Mouse (Mus musculus): ENCODE results near the gene Mtus2.

The Mtus2 gene

DNA sequence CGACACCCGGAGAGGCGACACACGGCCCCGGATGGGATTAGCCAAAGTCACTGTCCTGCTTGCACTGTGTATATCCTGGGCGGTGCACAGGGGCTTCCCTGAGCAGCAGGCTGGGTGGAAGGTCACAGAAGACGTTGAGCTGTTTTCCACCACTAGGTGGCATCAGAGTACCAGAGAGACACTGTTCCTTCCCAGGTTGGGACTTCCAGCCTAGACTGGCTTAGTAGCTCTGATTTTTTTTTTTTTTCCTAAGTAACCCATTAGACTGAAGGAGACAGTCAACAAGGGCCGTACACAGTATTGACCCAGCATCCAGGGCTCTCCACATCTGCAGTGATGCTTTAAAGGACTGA lies 375.5 kb downstream of the Mtus2 start:
- peak; percentile 76 to 93 for DNase-seq (ENCODE audit: inconsistent age in 2 of 2, low spot score in 1 of 2)

DNA sequence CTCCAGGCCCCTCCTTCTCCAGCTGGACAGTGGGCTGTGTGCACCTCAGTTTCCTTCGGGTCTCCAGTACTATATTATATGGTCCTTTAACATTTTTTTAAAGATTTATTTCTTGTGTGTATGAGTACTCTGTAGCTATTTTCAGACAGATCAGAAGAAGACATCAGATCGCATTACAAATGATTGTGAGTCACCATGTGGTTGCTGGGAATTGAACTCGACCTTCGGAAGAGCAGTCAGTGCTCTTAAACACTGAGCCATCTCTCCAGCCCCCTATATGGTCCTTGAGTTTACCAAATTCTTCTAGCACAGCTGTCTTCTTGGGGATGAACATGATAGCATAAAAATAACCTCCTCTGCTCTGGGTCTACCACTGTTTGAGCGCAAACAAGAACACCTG lies 382.0 kb downstream of the Mtus2 start:
- peak; percentile 58 to 72 for DNase-seq (ENCODE audit: inconsistent age in 2 of 2, low spot score in 1 of 2)

DNA sequence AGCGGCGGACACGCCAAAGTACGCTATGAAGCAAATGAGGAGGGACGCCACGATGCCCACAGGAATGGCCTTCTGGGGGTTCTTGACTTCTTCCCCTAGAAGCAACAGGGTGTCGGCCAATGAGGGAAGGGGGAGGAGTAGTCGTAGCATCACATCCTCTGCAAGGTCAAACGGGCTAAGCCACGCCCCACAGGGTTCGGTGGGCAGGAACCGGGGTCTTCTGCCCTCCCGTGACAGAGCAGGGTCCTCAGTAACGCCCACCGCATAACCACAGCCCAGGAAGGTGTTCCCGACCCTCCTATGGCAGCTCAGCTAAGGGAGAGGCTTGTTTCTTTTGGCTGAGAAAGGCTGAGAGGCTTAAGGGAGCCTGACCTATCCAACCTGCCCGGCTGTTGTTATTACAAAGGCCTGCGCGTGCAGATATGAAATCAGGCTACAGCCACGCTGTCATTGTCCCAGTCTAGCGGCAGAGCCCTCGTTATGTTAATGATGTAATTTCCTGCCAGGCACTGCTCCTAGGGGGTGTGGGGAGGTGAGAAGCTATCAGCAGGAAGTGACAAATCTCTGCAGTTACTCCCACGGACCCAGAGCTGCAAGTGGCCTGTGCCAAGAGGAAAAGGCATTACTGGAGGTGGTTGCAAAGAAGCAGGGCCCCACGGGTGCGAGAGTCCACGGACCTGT lies 385.1 kb downstream of the Mtus2 start:
- peak; percentile 39 to 59 for DNase-seq (ENCODE audit: inconsistent age in 2 of 2, low spot score in 1 of 2)

DNA sequence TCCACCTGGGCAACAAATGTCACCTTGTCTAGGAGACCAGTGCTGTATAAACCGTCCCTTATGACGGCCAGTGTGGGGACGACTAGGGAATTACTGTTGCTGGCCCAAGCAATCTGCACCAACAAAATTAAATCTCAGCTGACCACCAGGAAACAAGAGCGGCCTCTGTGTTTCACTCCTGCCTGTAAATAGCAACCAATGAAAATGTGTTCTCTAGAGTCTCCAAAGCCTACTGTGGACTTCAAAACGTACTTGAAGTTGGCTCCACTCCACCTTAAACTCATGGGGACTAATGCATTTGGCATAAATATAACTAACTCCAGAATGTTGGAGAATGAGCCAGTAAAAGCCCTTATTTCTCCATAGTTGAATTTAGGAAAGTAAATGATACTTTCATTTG lies 387.3 kb downstream of the Mtus2 start:
- no peak for DNase-seq (ENCODE audit: inconsistent age in 2 of 2, low spot score in 1 of 2)

DNA sequence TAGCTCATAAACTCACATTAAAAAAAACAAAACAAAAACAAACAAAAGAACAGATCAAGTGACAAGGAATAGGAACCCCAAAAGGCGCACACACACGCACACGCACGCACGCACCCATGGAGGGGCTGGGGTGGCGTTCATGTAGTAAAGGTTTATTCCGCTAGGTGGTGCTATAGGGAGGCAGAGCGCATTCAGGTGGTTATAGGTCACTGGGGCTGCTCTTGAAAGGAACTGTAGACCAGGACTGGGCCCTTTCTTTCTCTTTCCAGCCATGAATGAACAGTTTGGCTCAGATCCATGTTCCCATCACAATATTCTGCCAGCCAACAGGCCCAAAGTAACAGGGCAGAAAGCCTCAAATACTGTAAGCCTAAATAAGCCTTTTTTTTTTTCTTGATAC lies 389.4 kb downstream of the Mtus2 start:
- DNase-seq (ENCODE audit: inconsistent age in 2 of 2, low spot score in 1 of 2): peak in 1 of 2 experiments; percentile 57

DNA sequence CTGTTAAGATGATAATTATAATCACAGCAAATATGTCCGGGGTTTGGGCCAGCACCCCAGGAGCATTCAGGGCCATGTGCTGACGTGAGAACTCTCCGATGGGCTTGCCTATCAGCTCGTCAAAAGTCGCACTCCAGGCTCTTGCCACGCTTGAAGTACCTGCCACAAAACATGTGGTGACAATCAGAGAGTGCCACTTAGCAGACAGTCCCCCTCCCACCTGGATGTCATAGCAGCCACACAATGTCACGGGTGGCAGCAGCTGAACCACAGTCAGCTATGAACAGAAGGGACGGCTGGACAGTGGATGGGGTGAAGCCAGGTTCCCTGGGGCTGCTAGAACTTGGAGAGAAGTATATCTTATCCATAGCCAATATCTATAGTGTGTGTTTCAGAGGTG lies 391.0 kb downstream of the Mtus2 start:
- DNase-seq (ENCODE audit: inconsistent age in 2 of 2, low spot score in 1 of 2): no peak

DNA sequence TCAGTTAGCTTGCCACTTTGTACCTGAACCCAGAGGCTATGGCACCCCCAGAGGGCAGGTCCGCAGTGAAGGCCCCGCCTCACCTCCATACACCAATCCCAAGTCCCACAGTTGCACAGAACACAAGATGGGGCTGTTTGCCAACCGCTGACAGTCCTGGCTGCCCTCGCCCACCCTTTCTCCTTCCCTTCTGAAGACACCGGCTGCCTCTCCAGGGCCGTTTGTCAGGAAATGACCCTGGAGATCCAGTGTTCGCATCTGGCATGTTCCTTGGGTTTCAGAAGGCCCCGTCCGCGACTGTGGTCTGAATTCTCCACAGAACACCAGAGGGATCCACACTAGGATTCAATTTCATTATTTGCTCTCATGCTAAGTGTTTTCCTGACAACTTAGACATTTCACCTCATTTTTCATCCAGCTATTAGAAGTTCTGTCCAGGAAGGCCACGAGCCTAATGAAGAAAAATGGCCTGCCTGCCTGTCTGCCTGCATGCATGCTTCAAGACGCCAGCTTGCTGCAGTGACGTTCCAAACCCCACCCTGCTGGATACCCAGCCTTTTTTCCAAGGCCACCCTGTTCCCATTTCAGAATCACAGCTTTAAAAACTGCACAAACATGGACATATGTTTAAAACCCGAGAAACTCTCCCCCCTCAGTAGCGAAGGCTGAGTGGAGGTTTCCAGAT lies 392.3 kb downstream of the Mtus2 start:
- peak; percentile 74 to 85 for DNase-seq (ENCODE audit: inconsistent age in 2 of 2, low spot score in 1 of 2)

DNA sequence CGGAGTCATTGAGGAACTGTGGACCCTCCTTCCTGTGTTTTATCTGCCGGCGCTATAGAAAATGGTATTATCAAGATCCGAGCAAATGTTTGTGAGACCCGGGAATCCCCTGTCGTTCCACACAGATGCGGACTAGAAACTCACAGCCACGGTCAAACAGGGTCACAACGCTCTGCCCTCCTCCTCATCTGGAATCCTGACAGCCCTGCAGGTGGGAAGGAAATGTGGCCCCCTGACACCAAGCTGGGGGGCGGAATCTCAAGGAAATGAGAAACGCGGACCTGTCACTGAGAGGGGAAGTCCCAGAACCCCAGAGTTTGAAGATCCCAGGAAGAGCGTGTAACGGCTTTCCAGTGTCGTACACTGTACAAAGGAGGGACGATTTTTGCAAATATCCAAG lies 396.3 kb downstream of the Mtus2 start:
- DNase-seq (ENCODE audit: inconsistent age in 2 of 2, low spot score in 1 of 2): no peak

DNA sequence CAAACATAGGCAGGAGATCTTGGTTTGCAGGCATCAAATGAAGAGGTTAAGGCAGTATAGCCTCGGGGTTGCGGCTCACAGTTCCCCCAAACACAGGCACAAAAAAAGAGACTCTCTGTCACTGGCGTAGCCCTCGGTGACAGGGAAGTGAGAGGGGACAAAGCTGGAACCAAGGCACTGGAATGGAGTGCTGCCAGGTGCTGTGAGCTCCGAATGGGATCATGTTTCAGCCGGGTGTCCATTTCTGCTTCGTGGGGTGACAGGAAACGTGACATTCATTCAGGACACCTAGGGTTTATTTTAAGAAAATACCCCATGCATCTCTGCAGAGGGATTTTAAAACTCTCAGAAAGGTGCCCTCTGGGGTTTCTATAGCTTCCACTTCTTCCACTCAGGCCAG lies 397.4 kb downstream of the Mtus2 start:
- DNase-seq (ENCODE audit: inconsistent age in 2 of 2, low spot score in 1 of 2): no peak

DNA sequence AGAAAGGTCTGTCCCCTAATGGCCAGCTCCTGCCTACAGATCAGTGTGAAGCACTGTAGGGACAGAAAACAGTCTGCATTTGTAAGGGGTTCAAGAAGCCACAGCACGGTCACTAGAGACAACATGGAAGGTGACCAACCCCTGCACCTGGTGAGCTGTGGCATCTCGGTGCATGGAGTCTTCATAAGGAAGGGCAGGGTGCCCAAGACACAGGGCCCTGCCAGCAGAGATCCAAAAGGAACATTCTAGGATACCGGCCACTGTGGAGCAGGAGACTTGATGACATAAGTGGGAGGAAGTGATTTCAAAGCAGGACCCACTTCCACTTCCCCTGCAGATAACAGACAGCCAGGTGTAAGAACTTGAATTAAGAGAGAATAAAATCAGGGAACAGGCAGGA lies 398.7 kb downstream of the Mtus2 start:
- peak in 1 of 2 experiments; percentile 52 for DNase-seq (ENCODE audit: inconsistent age in 2 of 2, low spot score in 1 of 2)

DNA sequence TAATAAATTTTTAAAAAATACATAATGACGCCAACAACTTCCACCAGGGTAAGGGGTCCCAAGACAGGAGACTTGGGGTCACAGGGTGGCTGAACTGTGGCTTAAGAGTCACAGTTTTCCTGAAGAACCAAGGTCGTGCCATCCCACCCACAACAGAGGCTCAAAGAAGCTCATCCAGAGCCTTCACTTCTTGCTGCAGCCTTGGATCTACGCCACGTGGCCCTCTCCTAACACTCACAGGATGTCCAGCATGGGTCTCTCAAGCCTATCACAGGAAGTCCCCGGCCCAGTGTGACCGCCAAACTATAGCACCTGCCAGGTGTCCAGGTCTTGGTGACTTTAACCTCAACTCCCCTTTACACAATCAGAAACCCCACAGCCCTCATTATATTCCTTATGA lies 400.0 kb downstream of the Mtus2 start:
- DNase-seq (ENCODE audit: inconsistent age in 2 of 2, low spot score in 1 of 2): no peak

DNA sequence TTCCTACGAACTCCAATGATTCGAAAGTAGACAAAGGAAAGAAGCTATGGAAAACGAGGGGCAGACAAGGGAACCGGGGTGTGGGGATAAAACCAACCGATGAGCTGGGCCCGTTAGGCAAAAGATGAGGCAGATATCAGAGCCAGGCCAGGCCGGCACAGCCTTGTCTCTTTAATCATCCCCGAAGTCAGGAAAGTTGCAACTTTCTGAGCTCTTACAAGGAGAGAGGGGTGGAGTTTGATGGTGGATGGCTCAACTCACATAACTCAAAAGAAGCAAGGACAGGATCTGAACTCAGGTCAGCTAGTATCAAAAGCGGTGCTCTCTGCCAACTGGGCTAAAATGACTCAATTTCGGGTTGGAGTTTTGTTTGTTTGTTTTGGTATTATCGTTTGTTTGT lies 402.0 kb downstream of the Mtus2 start:
- peak in 1 of 2 experiments; percentile 84 for DNase-seq (ENCODE audit: inconsistent age in 2 of 2, low spot score in 1 of 2)

DNA sequence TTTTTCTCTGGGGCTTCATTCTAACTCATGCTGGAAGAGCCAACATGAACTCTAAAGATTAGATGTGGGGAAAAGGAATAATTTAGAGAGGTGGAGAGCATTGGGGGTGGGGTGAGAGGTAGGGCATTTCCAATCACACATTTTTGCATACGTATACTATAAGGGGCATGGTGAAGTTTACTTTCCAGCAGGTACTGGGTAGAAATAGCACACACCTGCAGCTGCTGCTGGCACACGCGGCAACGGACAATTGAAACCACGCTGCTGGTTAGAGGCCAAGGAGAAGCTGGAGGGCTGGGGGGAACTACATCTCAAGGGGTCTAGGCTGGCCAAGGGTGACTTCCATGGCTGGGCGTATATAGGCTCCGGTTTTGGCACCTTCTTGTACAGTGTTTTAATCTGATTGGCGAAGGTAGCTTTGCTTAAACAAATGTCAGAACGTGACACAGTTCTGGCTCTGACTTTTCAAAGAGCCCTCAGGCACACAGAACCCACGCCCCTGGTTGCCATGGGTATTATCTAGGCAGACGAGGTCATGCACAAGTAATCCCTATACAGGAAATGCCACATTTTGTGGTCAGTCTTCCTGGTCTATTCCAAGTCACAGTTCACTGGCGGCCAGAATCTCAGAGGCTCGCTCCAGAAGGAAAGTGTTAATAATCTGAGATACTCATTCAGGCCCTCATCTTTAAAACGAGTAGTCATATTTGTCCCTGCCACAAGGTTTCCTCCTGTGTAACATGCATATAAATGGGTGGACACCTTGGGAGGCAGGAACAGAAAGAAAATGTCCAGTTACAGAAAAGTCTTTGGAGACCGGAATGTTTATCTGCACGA lies 404.0 kb downstream of the Mtus2 start:
- peak; percentile 85 to 92 for DNase-seq (ENCODE audit: inconsistent age in 2 of 2, low spot score in 1 of 2)

DNA sequence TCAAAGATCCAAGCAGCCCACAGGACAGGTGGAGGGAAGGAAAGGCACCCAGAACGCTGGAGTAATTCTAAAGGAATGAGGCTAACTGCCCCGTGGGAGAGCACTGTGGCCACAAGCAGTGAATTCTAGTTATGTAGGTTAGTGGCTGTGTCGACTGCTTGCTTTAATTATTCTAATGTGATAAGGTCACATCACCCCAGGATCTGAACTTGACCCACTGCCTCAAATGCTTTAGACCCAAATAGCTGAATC lies 404.6 kb downstream of the Mtus2 start:
- DNase-seq (ENCODE audit: inconsistent age in 2 of 2, low spot score in 1 of 2): peak in 1 of 2 experiments; percentile 26

DNA sequence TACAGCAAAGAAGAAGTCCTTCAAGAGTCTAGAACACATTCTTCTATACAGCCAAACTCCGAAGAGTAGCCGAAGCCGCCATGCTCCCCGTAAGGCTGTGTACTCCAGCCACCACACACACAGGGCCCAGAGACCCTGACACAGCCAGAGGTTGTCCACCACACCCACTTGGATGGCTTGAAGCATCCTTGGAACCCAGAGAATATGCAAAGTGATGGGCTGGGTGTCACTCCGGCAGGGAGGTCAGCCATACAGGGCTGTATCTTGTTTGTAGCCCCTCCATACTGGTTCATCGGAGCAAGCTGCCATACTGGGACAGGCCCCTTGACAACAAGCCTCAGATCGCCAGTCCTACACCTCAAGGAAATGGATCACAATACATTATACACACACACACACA lies 405.2 kb downstream of the Mtus2 start:
- peak in 1 of 2 experiments; percentile 15 for DNase-seq (ENCODE audit: inconsistent age in 2 of 2, low spot score in 1 of 2)

DNA sequence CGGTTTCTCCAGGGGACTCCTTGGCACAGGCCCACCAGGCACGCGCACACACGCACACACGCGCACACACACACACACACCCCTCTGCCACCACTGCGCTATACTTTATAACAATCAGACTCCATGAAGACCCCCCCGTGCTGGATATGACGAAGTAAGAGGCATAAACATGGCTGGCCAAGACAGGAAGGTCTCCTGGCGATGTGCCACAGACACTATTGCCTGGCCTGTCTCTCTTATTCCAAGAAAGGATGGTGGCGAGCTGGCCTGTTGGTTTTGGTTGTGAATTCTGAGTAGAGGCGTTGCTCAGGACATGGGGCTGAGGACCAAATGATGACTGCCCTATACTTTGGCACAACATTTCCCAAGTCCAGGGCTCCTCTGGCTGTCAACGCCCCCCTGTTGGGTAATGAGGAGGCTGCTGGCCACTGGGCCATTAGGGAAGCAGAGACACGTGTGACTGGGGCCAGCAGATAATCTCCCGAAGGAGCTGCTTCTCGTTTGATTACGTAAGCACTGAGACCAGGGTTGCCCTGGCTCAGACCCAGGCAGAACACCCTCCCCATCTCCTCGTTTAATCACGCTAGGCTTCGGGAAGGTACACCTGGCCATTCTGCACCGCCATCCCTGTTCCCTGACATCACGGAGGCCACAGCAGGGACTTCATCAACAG lies 406.5 kb downstream of the Mtus2 start:
- DNase-seq (ENCODE audit: inconsistent age in 2 of 2, low spot score in 1 of 2): peak in 1 of 2 experiments; percentile 63

Data from adrenal gland, adult (tissue).